Mouse (Mus musculus): ENCODE data around the gene Ccdc177. TPM values are rescaled to one million over a fixed set of nuclear protein-coding genes. Genes with fewer than 3 reads are reported as not detected.
A peak's percentile ranks its signal among the peaks of the same experiment; 100 is the strongest.
"Not testable (repeated sequence)": the region's sequence is repeated elsewhere in the genome, so short reads cannot be mapped to it uniquely, and the experiment has no call there.

The Ccdc177 gene
- polyA plus RNA-seq, 1 experiment from 2014 or later, result 0.03 TPM

DNA sequence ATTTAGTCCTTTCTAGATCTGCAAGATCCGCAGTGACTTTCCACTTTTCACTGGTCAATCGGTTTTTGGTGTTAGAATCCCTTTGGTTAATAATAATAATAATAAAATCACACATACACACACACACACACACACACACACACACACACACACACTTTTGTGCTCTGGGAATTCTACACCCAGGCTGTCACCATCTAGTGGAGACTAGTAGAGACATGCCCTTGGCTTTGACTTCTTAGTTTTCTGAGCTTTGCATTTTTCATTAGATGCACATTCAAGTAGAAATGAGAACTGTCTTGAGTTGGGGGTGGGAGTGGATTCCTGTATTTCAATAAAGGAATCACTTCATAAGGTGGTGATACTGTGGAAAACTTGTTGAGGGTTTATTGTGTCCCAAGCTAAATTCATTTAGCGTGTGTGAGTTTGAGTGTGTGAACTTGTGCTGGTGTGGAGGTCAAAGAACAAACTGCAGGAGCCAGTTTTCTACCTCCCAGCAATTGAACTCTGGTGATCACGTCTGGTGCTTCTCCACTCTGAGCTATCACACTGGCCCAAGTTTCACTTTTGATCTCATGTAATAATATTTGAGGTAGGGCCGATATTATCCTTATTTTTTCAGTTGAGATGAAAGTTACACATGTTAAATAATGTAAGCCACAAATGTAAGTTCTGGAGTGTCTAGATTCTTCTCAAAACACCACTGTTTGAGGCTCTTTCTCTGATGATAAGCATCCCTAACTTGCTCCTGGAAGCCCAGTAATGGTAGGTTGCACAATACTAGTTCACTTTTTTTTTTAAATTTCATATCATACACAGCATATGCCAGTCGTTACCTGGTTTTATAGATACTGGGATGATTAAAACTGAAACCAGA lies 31.3 kb upstream of the Ccdc177 start:
- peak overlapping the region; percentile 96 for H3K4me3 ChIP-seq
- WGBS, result 44% methylated on average over 6 of the region's 6 CpGs
- no peaks in the 10 kb centered on the region for H3K27me3 ChIP-seq (ENCODE audit: insufficient read depth, poor library complexity, severe bottlenecking)
- peak overlapping the region; percentile 98 for H3K27ac ChIP-seq
- peaks cover 29% of the 10 kb centered on the region for H3K4me1 ChIP-seq
- H3K36me3 ChIP-seq, result no peaks in the 10 kb centered on the region
- H3K9me3 ChIP-seq, result no peaks in the 10 kb centered on the region
- DNase-seq (ENCODE audit: low spot score), result no peak

DNA sequence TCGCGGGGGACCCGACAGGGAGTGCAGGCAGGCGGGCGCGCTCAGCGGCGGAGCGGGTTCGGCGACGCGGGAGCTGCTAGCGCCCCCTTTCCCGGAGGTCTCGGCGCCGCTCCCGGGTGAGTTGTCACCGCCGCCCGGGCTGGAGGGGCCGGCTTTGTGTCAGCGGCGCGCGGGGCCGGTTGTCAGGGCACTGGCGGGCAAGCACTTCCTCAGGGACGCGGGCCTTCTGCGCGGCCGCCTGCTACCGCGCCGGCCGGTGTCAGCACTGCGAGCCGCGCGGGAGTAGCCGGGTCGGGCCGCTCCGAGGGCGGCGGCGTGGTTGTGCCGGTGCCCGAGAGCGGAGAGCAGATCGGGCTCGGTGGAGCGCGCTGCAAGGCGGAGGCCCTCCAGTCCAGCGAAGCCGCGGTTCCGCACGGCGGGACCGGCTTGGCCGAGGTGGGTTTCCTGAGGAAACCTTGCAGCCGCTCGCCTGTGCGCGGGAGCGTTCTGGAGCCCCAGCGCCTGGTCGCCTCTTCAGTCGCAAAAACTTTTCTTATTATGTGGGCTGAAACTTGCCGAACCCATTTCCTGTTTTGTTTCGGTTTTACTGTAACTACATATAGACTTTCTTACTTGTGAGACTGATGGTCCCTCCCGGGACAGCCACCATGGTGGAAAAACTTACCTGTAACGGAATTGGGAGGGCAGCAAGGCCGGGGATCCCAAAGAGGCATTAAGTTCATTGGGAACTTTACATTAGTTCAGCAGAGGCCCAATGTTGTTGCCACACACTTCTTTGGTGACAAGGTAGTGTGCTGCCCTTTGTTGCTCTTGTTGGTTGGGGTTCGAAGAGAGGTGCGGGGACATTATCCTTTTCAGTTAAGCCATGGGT lies 30.4 kb upstream of the Ccdc177 start:
- WGBS, result under 1% methylated on average over 78 of the region's 80 CpGs
- Histone ChIP-seq H3K4me3 (peak overlapping the region; percentile 96), H3K4me1 (peaks cover 33% of the 10 kb centered on the region), H3K27me3 (ENCODE audit: insufficient read depth, poor library complexity, severe bottlenecking) (no peaks in the 10 kb centered on the region), H3K27ac (peak overlapping the region; percentile 98), H3K36me3 (no peaks in the 10 kb centered on the region), H3K9me3 (no peaks in the 10 kb centered on the region)
- no peak for DNase-seq (ENCODE audit: low spot score)

DNA sequence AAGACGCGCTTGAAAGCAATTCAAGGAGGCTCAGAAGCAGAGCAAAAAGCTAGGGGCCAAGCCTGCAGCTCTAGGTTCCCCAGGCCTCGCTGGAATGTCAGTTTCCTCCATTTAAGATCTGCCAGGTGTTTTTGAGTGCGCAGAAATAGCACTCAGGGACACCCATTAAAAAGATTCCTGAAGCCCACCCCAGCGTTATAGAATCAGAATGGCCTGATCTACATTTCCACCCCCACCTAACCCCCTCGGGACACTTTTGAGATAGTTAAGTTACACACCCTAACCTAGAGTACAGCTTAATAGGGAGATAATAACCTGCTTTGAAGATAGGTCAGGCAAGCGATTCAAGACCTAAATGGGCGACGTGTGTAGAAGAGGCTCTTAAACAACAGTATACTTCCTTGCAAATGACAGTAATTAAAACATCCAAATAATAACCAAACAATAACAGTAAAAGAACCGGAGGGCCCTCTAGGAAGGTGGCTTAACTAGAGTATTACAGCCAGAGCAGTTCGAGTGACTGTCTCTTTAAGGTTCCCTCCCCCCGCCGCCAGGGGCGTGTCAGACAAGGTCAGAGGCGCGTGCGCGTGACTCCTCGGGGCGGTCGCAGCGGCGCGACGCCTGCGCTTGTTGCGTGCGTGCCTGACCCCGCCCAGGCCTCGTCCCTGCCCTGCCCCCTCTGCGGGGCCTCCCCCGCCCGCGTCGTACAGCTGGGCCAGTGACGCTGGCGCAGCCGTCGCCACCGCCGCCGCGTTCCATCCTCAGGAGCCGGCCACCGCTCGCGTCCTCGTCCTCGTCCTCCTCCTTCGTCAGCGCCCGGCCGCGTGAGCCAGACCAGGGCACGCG lies 29.6 kb upstream of the Ccdc177 start, which contains the start of gene Susd6:
TSS of gene Susd6 (plus strand) at position 662 of the 846 bp plus-strand sequence.
- Histone ChIP-seq H3K4me1 (peaks cover 30% of the 10 kb centered on the region), H3K9me3 (no peaks in the 10 kb centered on the region), H3K4me3 (peak within 1 kb of the TSS; percentile 96), H3K36me3 (no peaks in the 10 kb centered on the region), H3K27me3 (ENCODE audit: insufficient read depth, poor library complexity, severe bottlenecking) (no peaks in the 10 kb centered on the region), H3K27ac (peak within 1 kb of the TSS; percentile 98)
- 4% methylated on average over 56 of the region's 56 CpGs for WGBS
- DNase-seq (ENCODE audit: low spot score), result peak; percentile 98

DNA sequence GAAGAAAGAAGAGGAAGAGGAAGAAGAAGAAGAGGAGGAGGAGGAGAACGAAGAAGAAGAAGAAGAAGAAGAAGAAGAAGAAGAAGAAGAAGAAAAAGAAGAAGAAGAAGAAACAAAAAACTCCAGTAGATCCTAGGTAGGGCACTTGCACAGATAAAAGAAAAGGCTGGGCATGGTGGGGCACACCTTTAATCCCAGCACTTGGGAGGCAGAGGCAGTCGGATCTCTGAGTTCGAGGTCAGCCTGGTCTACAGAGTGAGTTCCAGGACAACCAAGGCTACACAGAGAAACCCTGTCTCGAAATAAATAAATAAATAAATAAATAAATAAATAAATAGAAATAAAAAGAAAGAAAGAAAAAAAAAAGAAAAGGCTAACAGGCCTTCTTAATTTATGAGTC lies 28.8 kb upstream of the Ccdc177 start:
- H3K27ac ChIP-seq; H3K9me3 ChIP-seq; DNase-seq (ENCODE audit: low spot score); H3K36me3 ChIP-seq; H3K27me3 ChIP-seq (ENCODE audit: insufficient read depth, poor library complexity, severe bottlenecking); H3K4me3 ChIP-seq: not testable (repeated sequence)
- 82% methylated on average over 4 of the region's 4 CpGs for WGBS
- peaks cover 28% of the 10 kb centered on the region for H3K4me1 ChIP-seq

DNA sequence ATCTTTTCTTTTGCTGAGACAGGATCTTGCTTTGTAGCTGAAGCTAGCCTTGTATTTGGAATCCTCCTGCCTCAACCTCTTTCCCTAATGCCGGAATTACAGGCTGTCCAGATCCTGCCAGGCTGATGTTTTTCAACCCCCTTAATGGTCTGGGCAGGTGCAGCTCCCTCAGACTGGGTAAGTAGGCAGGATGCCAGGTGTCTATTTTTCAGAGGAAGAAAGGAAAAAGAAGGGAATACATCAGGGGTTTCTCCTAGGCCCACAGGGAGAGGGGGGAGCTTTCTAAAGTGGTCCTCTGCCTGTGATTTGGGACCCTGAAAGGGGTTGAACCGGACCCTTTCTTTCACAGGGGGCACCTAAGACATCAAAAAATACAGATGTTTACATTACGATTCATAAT lies 27.7 kb upstream of the Ccdc177 start:
- DNase-seq (ENCODE audit: low spot score), result no peak
- WGBS, result 82% methylated on average over 3 of the region's 3 CpGs
- Histone ChIP-seq H3K27me3 (ENCODE audit: insufficient read depth, poor library complexity, severe bottlenecking) (no peaks in the 10 kb centered on the region), H3K27ac (no peak overlapping the region), H3K4me1 (peaks cover 28% of the 10 kb centered on the region), H3K9me3 (no peaks in the 10 kb centered on the region), H3K4me3 (no peak overlapping the region), H3K36me3 (no peaks in the 10 kb centered on the region)

DNA sequence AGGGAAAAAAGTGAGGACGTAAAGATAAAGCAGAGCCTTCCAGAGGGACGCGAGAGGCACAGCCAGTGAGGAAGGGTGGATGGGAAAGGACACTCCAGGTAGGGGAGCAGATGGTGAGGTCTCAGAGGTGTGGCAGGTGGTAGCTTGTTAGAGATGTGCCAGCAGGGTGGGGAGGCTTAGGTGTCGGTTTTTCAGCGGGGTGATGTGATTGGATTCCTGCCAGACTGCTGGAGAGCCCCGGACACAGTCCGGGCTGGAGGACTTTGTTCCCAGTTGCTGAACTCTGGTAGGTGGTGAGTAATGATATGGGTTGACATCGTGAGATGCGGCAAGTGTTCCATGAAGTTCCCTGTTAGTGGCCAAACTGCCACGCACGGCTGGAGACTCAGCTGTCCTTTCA lies 27.1 kb upstream of the Ccdc177 start:
- no peaks in the 10 kb centered on the region for H3K36me3 ChIP-seq
- no peak for DNase-seq (ENCODE audit: low spot score)
- H3K27ac ChIP-seq, result no peak overlapping the region
- no peak overlapping the region for H3K4me3 ChIP-seq
- 37% methylated on average over 11 of the region's 11 CpGs for WGBS
- no peaks in the 10 kb centered on the region for H3K9me3 ChIP-seq
- no peaks in the 10 kb centered on the region for H3K27me3 ChIP-seq (ENCODE audit: insufficient read depth, poor library complexity, severe bottlenecking)
- peaks cover 28% of the 10 kb centered on the region for H3K4me1 ChIP-seq

DNA sequence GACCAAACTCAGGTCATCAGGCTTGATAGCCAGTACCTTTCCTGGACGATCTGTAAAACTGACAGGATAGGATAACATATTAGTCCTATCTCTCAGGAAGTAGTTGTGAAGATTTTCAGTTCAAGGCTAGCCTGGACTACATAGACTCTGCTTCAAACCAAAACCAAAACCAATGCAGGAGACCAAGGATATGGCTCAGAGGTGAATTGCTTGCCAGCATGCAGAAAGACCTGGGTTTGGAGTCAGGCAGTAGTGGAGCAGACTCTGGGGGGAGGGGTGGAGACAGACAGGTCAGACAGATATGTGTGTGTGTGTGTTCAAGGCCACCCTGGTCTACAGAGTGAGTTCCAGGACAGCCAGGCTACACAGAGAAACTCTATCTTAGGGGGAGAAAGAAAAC lies 26.1 kb upstream of the Ccdc177 start:
- H3K36me3 ChIP-seq, result no peaks in the 10 kb centered on the region
- H3K9me3 ChIP-seq, result no peaks in the 10 kb centered on the region
- H3K27me3 ChIP-seq (ENCODE audit: insufficient read depth, poor library complexity, severe bottlenecking), result no peaks in the 10 kb centered on the region
- H3K27ac ChIP-seq, result no peak overlapping the region
- H3K4me1 ChIP-seq, result peaks cover 22% of the 10 kb centered on the region
- DNase-seq (ENCODE audit: low spot score), result no peak
- 45% methylated on average over 1 of the region's 1 CpGs for WGBS
- H3K4me3 ChIP-seq, result no peak overlapping the region

DNA sequence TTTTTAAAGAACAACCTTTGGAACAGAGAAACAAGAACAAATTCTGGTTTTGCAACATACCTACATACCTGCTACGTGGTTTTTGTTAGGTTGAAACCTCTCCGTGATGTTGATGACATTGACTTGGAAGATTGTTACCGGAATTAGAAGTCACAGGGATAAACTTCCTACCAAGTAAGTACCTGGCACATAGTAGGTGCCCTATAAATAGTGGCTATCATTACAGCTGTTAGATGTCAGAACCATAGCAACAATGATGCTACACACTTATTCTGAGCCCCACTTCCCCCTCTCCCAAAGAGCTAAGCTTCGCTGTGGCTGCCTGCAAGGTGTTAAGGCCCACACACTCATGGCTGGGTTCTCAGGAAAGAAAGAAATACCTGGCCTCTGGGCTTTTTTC lies 25.1 kb upstream of the Ccdc177 start:
- no peaks in the 10 kb centered on the region for H3K36me3 ChIP-seq
- WGBS, result 90% methylated on average over 4 of the region's 4 CpGs

DNA sequence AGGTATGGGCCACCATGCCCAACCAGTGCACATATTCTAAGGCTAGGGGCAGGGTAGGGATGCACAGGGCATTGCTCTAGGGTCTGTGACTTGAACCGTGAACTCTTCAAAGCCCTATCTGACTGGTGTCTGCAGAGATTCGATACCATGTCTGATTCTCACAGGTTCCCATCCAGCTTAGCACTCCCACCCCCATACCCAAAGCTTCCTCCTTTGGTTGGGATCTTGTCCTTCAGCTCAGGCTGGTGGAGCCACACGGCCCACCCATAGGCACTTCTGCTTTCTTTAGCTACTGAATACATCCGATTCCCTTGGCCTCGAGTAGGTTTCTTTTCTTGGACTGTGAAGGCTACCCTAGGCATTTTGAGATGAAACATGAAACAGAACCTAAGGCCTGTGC lies 24.5 kb upstream of the Ccdc177 start:
- H3K27me3 ChIP-seq (ENCODE audit: insufficient read depth, poor library complexity, severe bottlenecking), result no peaks in the 10 kb centered on the region
- peaks cover 19% of the 10 kb centered on the region for H3K4me1 ChIP-seq
- DNase-seq (ENCODE audit: low spot score), result no peak
- WGBS, result 78% methylated on average over 5 of the region's 5 CpGs
- H3K27ac ChIP-seq, result no peak overlapping the region
- no peak overlapping the region for H3K4me3 ChIP-seq
- H3K36me3 ChIP-seq, result no peaks in the 10 kb centered on the region
- no peaks in the 10 kb centered on the region for H3K9me3 ChIP-seq

More for the DNA sequence above, 25.1 kb upstream of the Ccdc177 start:
- H3K4me3 ChIP-seq, result no peak overlapping the region
- H3K9me3 ChIP-seq, result no peaks in the 10 kb centered on the region
- peaks cover 21% of the 10 kb centered on the region for H3K4me1 ChIP-seq
- no peaks in the 10 kb centered on the region for H3K27me3 ChIP-seq (ENCODE audit: insufficient read depth, poor library complexity, severe bottlenecking)
- no peak for DNase-seq (ENCODE audit: low spot score)
- H3K27ac ChIP-seq, result no peak overlapping the region

DNA sequence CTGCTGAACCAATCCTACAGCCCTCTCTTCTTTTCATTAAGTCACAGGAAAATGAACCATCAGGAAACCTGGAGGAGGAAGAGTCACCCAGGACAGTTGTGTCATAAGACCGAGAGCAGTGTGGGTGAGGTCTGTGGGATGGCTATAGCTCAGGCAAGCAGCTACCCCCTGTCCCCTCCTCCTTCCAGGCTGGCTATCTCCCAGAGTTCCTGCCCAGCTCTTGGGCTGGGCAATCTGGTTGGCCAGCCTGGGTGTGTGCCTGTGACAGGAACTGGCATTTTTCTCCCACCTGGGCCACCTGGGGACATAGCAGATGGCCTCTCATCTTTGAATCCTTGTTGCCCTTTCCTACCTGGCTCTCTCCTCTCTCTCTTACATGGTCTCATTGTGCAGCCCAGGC lies 23.4 kb upstream of the Ccdc177 start:
- Histone ChIP-seq H3K27me3 (ENCODE audit: insufficient read depth, poor library complexity, severe bottlenecking) (no peaks in the 10 kb centered on the region), H3K27ac (no peak overlapping the region), H3K9me3 (no peaks in the 10 kb centered on the region), H3K36me3 (no peaks in the 10 kb centered on the region), H3K4me1 (peaks cover 14% of the 10 kb centered on the region), H3K4me3 (no peak overlapping the region)
- DNase-seq (ENCODE audit: low spot score), result no peak
- WGBS, result 68% methylated on average over 1 of the region's 1 CpGs

DNA sequence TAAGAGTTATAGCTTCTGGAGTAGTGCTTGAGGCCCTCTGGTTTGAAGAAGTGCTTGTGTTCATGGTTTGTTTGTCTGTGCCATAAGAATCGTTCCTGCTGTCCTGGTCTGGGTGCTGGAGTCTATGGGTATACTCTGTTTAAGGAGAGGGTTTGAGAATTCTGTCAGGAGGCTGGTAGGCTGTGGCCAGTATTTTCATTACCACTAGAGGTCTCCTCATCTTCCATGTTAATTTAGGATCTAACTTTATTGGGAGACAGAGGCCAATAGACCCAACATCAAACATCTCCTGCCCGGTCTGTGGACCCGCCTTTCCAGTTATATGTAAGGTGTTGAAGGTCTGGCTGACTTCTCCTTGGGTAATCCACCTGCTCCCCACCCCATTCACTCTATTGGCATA lies 22.4 kb upstream of the Ccdc177 start:
- no peak for DNase-seq (ENCODE audit: low spot score)
- H3K27ac ChIP-seq, result no peak overlapping the region
- whole genome bisulfite sequencing, result 41% methylated on average over 3 of the region's 3 CpGs

DNA sequence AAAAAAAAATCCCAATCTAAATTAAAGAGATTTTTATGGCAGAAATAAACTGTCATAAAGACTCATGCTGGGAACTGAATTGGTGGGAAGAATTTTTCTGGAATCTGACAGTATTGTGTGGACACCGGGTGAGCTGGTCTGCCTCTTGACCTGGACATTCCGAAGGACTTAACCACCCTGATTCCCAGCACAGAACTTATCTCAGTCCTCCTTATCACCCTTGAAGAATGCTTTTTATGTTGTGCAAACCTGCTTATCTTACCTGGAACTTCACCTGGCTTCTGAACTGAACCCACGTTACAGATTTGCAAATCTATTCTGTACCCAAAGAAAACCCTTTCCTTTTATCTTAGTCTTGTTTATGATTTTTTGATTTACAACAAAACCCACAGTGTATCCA lies 21.7 kb upstream of the Ccdc177 start:
- WGBS, result 33% methylated on average over 3 of the region's 3 CpGs
- H3K27ac ChIP-seq, result no peak overlapping the region
- H3K4me3 ChIP-seq, result no peak overlapping the region
- no peaks in the 10 kb centered on the region for H3K27me3 ChIP-seq (ENCODE audit: insufficient read depth, poor library complexity, severe bottlenecking)
- DNase-seq (ENCODE audit: low spot score), result no peak
- no peaks in the 10 kb centered on the region for H3K9me3 ChIP-seq
- H3K4me1 ChIP-seq, result peaks cover 16% of the 10 kb centered on the region
- no peaks in the 10 kb centered on the region for H3K36me3 ChIP-seq

More for the DNA sequence above, 22.4 kb upstream of the Ccdc177 start:
- H3K9me3 ChIP-seq, result no peaks in the 10 kb centered on the region
- no peaks in the 10 kb centered on the region for H3K27me3 ChIP-seq (ENCODE audit: insufficient read depth, poor library complexity, severe bottlenecking)
- H3K4me1 ChIP-seq, result peaks cover 18% of the 10 kb centered on the region
- H3K4me3 ChIP-seq, result no peak overlapping the region
- no peaks in the 10 kb centered on the region for H3K36me3 ChIP-seq

Measured in heart, embryonic 10.5 days (tissue).